ENCODE assay signal across 8 mouse cellular contexts in genomic region chr14:103069465-103069863, GRCm38 (mm10). TPM values are rescaled to one million over a fixed set of nuclear protein-coding genes. Genes with fewer than 3 reads are reported as not detected.
DNase-seq lines count a peak whose midpoint lies in the region; ATAC-seq and TF ChIP-seq lines count a peak whose summit lies in the region.

No protein-coding gene starts in this region.

- H3K9me3 ChIP-seq in embryonic facial prominence, embryonic 10.5 days, result no peaks in the 10 kb centered on the region
- no peaks in the 10 kb centered on the region for H3K9me3 ChIP-seq in hindbrain, postnatal 0 days (ENCODE audit: low read length)
- H3K9me3 ChIP-seq in midbrain, embryonic 15.5 days, result no peaks in the 10 kb centered on the region

- H3K4me3 ChIP-seq in layer of hippocampus, adult 2 months, result peak overlapping the region; percentile 82
- peak overlapping the region; percentile 82 for H3K4me3 ChIP-seq in embryonic facial prominence, embryonic 10.5 days
- peak overlapping the region; percentile 52 for H3K4me3 ChIP-seq in hindbrain, postnatal 0 days (ENCODE audit: low read length)
- peak overlapping the region; percentile 75 for H3K4me3 ChIP-seq in midbrain, embryonic 15.5 days

- H3K9ac ChIP-seq in hindbrain, postnatal 0 days (replicated peaks; ENCODE audit: low read length), result peak overlapping the region; percentile 61
- H3K9ac ChIP-seq in midbrain, embryonic 15.5 days, result peak overlapping the region; percentile 65

- H3K27me3 ChIP-seq in embryonic facial prominence, embryonic 10.5 days (replicated peaks; ENCODE audit: low read depth, poor library complexity, severe bottlenecking), result no peaks in the 10 kb centered on the region
- H3K27me3 ChIP-seq in hindbrain, postnatal 0 days (ENCODE audit: insufficient read depth, low read length), result no peaks in the 10 kb centered on the region
- no peaks in the 10 kb centered on the region for H3K27me3 ChIP-seq in midbrain, embryonic 15.5 days (replicated peaks)

- peaks cover 11% of the 10 kb centered on the region for H3K4me1 ChIP-seq in embryonic facial prominence, embryonic 10.5 days
- peaks cover 3% of the 10 kb centered on the region; the same call in 1 of the 2 replicates for H3K4me1 ChIP-seq in hindbrain, postnatal 0 days (ENCODE audit: insufficient read depth, low read length)
- H3K4me1 ChIP-seq in midbrain, embryonic 15.5 days, result peaks cover 12% of the 10 kb centered on the region

- TF ChIP-seq CTCF in layer of hippocampus, adult 2 months (conservative IDR thresholded peaks at IDR 0.05), result no peak
- TF ChIP-seq CTCF in hindbrain, postnatal 0 days (IDR thresholded peaks at IDR 0.05; ENCODE audit: low read depth), result no peak

- 16% methylated on average over 12 of the region's 12 CpGs for WGBS in embryonic facial prominence, embryonic 10.5 days
- 10% methylated on average over 12 of the region's 12 CpGs for WGBS in hindbrain, postnatal 0 days
- WGBS in midbrain, embryonic 15.5 days, result 9% methylated on average over 12 of the region's 12 CpGs

- peaks cover 27% of the 10 kb centered on the region for H3K36me3 ChIP-seq in embryonic facial prominence, embryonic 10.5 days (replicated peaks)
- 0 out of 2 replicates have a peak, but pooled peaks cover under 1% of the 10 kb centered on the region for H3K36me3 ChIP-seq in hindbrain, postnatal 0 days (ENCODE audit: insufficient read depth, low read length)
- H3K36me3 ChIP-seq in midbrain, embryonic 15.5 days (replicated peaks), result no peaks in the 10 kb centered on the region

- no peak for ATAC-seq in hindbrain, postnatal 0 days
- ATAC-seq in midbrain, embryonic 15.5 days (replicated peaks), result no peak; the same call in none of the 2 replicates

- peak overlapping the region; percentile 92 for H3K27ac ChIP-seq in layer of hippocampus, adult 2 months
- H3K27ac ChIP-seq in embryonic facial prominence, embryonic 10.5 days (replicated peaks), result peak overlapping the region; percentile 91
- H3K27ac ChIP-seq in hindbrain, postnatal 0 days, result peak overlapping the region; percentile 82
- H3K27ac ChIP-seq in midbrain, embryonic 15.5 days, result peak overlapping the region; percentile 84

- DNase-seq in layer of hippocampus, adult 2 months (ENCODE audit: low spot score in 2 of 2), result no peak
- no peak for DNase-seq in layer of hippocampus, postnatal 14 days (ENCODE audit: low spot score in 2 of 2)
- no peak for DNase-seq in embryonic facial prominence, embryonic 10.5 days (ENCODE audit: low spot score)
- DNase-seq in hindbrain, postnatal 0 days (ENCODE audit: low spot score), result no peak
- no peak for DNase-seq in gastrocnemius, postnatal 10 days
- no peak for DNase-seq in T-cell, adult 2 months (ENCODE audit: low spot score)
- no peak for DNase-seq in cerebellum, adult 11 months

- H3K4me2 ChIP-seq in hindbrain, postnatal 0 days (ENCODE audit: low read depth, low read length), result peak overlapping the region; percentile 96
- peak overlapping the region; percentile 69 for H3K4me2 ChIP-seq in midbrain, embryonic 15.5 days

RNA-seq across cellular contexts. Expression of gene Cln5, which starts 0.6 kb away (rescaled TPM):
- total RNA-seq in layer of hippocampus, adult 2 months (2021), result 10 to 100 TPM; 10.1 to 10.2 TPM
- total RNA-seq in layer of hippocampus, postnatal 14 days (2021), result 1 to 10 TPM; 6.4 to 8.9 TPM
- polyA plus RNA-seq in embryonic facial prominence, embryonic 10.5 days (2016; fragmentation: Nextera tagmentation; extraction: Ambion mirVana), result 24.0 and 25.7 TPM in 2 replicates
- total RNA-seq in hindbrain, postnatal 0 days (2014; rRNA removed), result 11.8 and 14.9 TPM in 2 replicates
- polyA plus RNA-seq in hindbrain, postnatal 0 days (2015; fragmentation: Nextera tagmentation; extraction: Ambion mirVana), result 14.0 and 14.5 TPM in 2 replicates
- polyA plus RNA-seq in midbrain, embryonic 15.5 days (2015; fragmentation: Nextera tagmentation; extraction: Ambion mirVana), result 11.6 and 12.1 TPM in 2 replicates
- 10 to 100 TPM in 1 of 2 experiments, 1 to 10 TPM in 1; 8.3 to 11.2 TPM for total RNA-seq in gastrocnemius, postnatal 10 days (2021)

RNA-seq across cellular contexts. Expression of gene Acod1, which starts 22.7 kb away (rescaled TPM):
- not detected for total RNA-seq in layer of hippocampus, adult 2 months (2021)
- not detected for total RNA-seq in layer of hippocampus, postnatal 14 days (2021)
- not detected in 2 replicates for polyA plus RNA-seq in embryonic facial prominence, embryonic 10.5 days (2016; fragmentation: Nextera tagmentation; extraction: Ambion mirVana)
- not detected in 2 replicates for total RNA-seq in hindbrain, postnatal 0 days (2014; rRNA removed)
- not detected in 2 replicates for polyA plus RNA-seq in hindbrain, postnatal 0 days (2015; fragmentation: Nextera tagmentation; extraction: Ambion mirVana)
- polyA plus RNA-seq in midbrain, embryonic 15.5 days (2015; fragmentation: Nextera tagmentation; extraction: Ambion mirVana), result 0.13 TPM in 1 of 2 replicates, not detected in the other
- total RNA-seq in gastrocnemius, postnatal 10 days (2021), result not detected

RNA-seq across cellular contexts. Expression of gene Fbxl3, which starts 29.9 kb away (rescaled TPM):
- 100 to 1,000 TPM; 101 to 102 TPM for total RNA-seq in layer of hippocampus, adult 2 months (2021)
- total RNA-seq in layer of hippocampus, postnatal 14 days (2021), result 10 to 100 TPM; 71.5 to 71.8 TPM
- polyA plus RNA-seq in embryonic facial prominence, embryonic 10.5 days (2016; fragmentation: Nextera tagmentation; extraction: Ambion mirVana), result 13.9 and 15.0 TPM in 2 replicates
- 53.7 and 61.6 TPM in 2 replicates for total RNA-seq in hindbrain, postnatal 0 days (2014; rRNA removed)
- polyA plus RNA-seq in hindbrain, postnatal 0 days (2015; fragmentation: Nextera tagmentation; extraction: Ambion mirVana), result 26.7 and 27.4 TPM in 2 replicates
- 21.4 and 22.0 TPM in 2 replicates for polyA plus RNA-seq in midbrain, embryonic 15.5 days (2015; fragmentation: Nextera tagmentation; extraction: Ambion mirVana)
- total RNA-seq in gastrocnemius, postnatal 10 days (2021), result 10 to 100 TPM; 45.9 to 46.0 TPM
